Mouse (Mus musculus) lung, adult 2 months (tissue): ENCODE measurements around the gene Tnik.

Source experiments
- CTCF ChIP-seq: fragments of 200-500 bp; IDR thresholded peaks from 2 replicates; pipeline ENCODE4 v1.5.1; 2011; ENCODE audit warnings: mild to moderate bottlenecking, low read length, control low read depth; ENCODE audit not compliant: insufficient read depth
- POLR2A ChIP-seq: fragments of 200-500 bp; IDR thresholded peaks from 2 replicates; pipeline ENCODE4 v1.6.1; 2011; ENCODE audit warnings: low read depth, mild to moderate bottlenecking, control low read depth, low read length, borderline replicate concordance; ENCODE audit errors: extremely low read depth

GRCm38 (mm10) chr3:28577301-28577700, 314.3 kb downstream of the Tnik start:
- TF ChIP-seq CTCF (no peak), POLR2A (no peak)
